Mouse (Mus musculus) embryonic fibroblast, embryonic 13.5 days (primary cell): ENCODE measurements around the gene Rad51b. TPM values are rescaled to one million over a fixed set of nuclear protein-coding genes. Genes with fewer than 3 reads are reported as not detected.

Source experiments
- H3K27ac ChIP-seq: 2 replicates; pipeline ENCODE4 v1.5.1; 2012; ENCODE audit warnings: low read length, control low read depth, inconsistent platforms; ENCODE audit not compliant: insufficient read depth
- H3K4me1 ChIP-seq: 2 replicates; pipeline ENCODE4 v1.6.1; 2011; ENCODE audit warnings: low read length; ENCODE audit not compliant: control insufficient read depth, insufficient read depth
- H3K4me3 ChIP-seq: 2 replicates; pipeline ENCODE4 v1.5.1; 2011; ENCODE audit warnings: mild to moderate bottlenecking, control low read depth, low read length; ENCODE audit not compliant: insufficient read depth
- CTCF ChIP-seq: IDR thresholded peaks from 2 replicates; pipeline ENCODE4 v1.5.1; 2011; ENCODE audit warnings: mild to moderate bottlenecking, control low read depth, low read length, moderate library complexity, borderline replicate concordance; ENCODE audit not compliant: insufficient read depth
- POLR2A ChIP-seq: IDR thresholded peaks from 2 replicates; pipeline ENCODE4 v1.6.1; 2011; ENCODE audit warnings: low read depth, mild to moderate bottlenecking, control low read depth, low read length, moderate library complexity
- polyA plus RNA-seq: library from polyadenylated mRNA; stranded (reverse); fragments of >200 nt; gene quantifications from 2 replicates; pipeline ENCODE4 v1.2.4, GENCODE M21; 2011; ENCODE audit warnings: low read depth; ENCODE audit not compliant: missing spikeins, insufficient read length

The Rad51b gene
- polyA plus RNA-seq, 1 experiment = 4.0 TPM

GRCm38 (mm10) chr12:79417360-79417759, 120.3 kb downstream of the Rad51b start:
- no peak overlapping the region for H3K4me3 ChIP-seq
- H3K4me1 ChIP-seq = peaks cover 2% of the 10 kb centered on the region; the same call in 1 of the 2 replicates
- no peak for TF ChIP-seq CTCF
- no peak for TF ChIP-seq POLR2A
- H3K27ac ChIP-seq = no peak overlapping the region

GRCm38 (mm10) chr12:79420605-79421004, 123.5 kb downstream of the Rad51b start:
- no peak overlapping the region for H3K27ac ChIP-seq
- TF ChIP-seq POLR2A = no peak
- no peak for TF ChIP-seq CTCF
- H3K4me1 ChIP-seq = peaks cover 2% of the 10 kb centered on the region; the same call in 1 of the 2 replicates
- no peak overlapping the region for H3K4me3 ChIP-seq

GRCm38 (mm10) chr12:79429507-79430291, 132.6 kb downstream of the Rad51b start:
- H3K4me1 ChIP-seq = peaks cover 2% of the 10 kb centered on the region; the same call in 1 of the 2 replicates
- no peak overlapping the region for H3K4me3 ChIP-seq
- no peak for TF ChIP-seq POLR2A
- no peak for TF ChIP-seq CTCF
- H3K27ac ChIP-seq = no peak overlapping the region

- no peak for TF ChIP-seq POLR2A
- no peak for TF ChIP-seq CTCF
- Histone ChIP-seq H3K27ac (no peak overlapping the region), H3K4me1 (peaks cover 2% of the 10 kb centered on the region; the same call in 1 of the 2 replicates), H3K4me3 (no peak overlapping the region)
Observed at GRCm38 (mm10) chr12:79431138-79431537, 134.1 kb downstream of the Rad51b start.

- H3K27ac ChIP-seq = peak overlapping the region; percentile 39; the same call in 1 of the 2 replicates
- H3K4me3 ChIP-seq = no peak overlapping the region
- TF ChIP-seq POLR2A (no peak), CTCF (no peak)
- peaks cover 2% of the 10 kb centered on the region; the same call in 1 of the 2 replicates for H3K4me1 ChIP-seq
Observed at GRCm38 (mm10) chr12:79433724-79434442, 136.8 kb downstream of the Rad51b start.

GRCm38 (mm10) chr12:79435474-79435873, 138.4 kb downstream of the Rad51b start:
- H3K27ac ChIP-seq = no peak overlapping the region
- no peak overlapping the region for H3K4me3 ChIP-seq
- no peaks in the 10 kb centered on the region for H3K4me1 ChIP-seq
- TF ChIP-seq CTCF (no peak), POLR2A (no peak)

- Histone ChIP-seq H3K4me3 (no peak overlapping the region), H3K4me1 (no peaks in the 10 kb centered on the region), H3K27ac (no peak overlapping the region)
- no peak for TF ChIP-seq CTCF
Observed at GRCm38 (mm10) chr12:79436035-79436434, 139.0 kb downstream of the Rad51b start.

GRCm38 (mm10) chr12:79436892-79437291, 139.8 kb downstream of the Rad51b start:
- TF ChIP-seq POLR2A (no peak), CTCF (no peak)
- Histone ChIP-seq H3K4me3 (no peak overlapping the region), H3K4me1 (no peaks in the 10 kb centered on the region), H3K27ac (no peak overlapping the region)

- no peaks in the 10 kb centered on the region for H3K4me1 ChIP-seq
- H3K27ac ChIP-seq = no peak overlapping the region
- H3K4me3 ChIP-seq = no peak overlapping the region
- TF ChIP-seq CTCF = no peak
- no peak for TF ChIP-seq POLR2A
Observed at GRCm38 (mm10) chr12:79437572-79437971, 140.5 kb downstream of the Rad51b start.

GRCm38 (mm10) chr12:79439961-79440360, 142.9 kb downstream of the Rad51b start:
- Histone ChIP-seq H3K4me3 (no peak overlapping the region), H3K27ac (no peak overlapping the region), H3K4me1 (no peaks in the 10 kb centered on the region)
- TF ChIP-seq POLR2A (no peak), CTCF (no peak)
